Mouse (Mus musculus): ENCODE data around the gene Tnfaip8l1. TPM values are rescaled to one million over a fixed set of nuclear protein-coding genes. Genes with fewer than 3 reads are reported as not detected.

Gene Tnfaip8l1
- total RNA-seq, 4 experiments from 2014 or later: 0.12 to 0.54 (median 0.25) TPM

GRCm38 (mm10) chr17:56137839-56138613 lies 24.3 kb upstream of the Tnfaip8l1 start:
- DNase-seq (ENCODE audit: low spot score in 2 of 2): no peak

GRCm38 (mm10) chr17:56139355-56139754 lies 22.9 kb upstream of the Tnfaip8l1 start:
- no peak for DNase-seq (ENCODE audit: low spot score in 2 of 2)

GRCm38 (mm10) chr17:56139858-56140595 lies 22.2 kb upstream of the Tnfaip8l1 start, which contains the start of gene Sema6b:
Sema6b (minus strand) TSS chr17:56140343.
- DNase-seq (ENCODE audit: low spot score in 2 of 2): no peak

- no peak for DNase-seq (ENCODE audit: low spot score in 2 of 2)
These were observed 20.3 kb upstream of the Tnfaip8l1 start for GRCm38 (mm10) chr17:56141702-56142605.

- no peak for DNase-seq (ENCODE audit: low spot score in 2 of 2)
These were observed 17.7 kb upstream of the Tnfaip8l1 start for GRCm38 (mm10) chr17:56144546-56144945.

GRCm38 (mm10) chr17:56146131-56146530 lies 16.1 kb upstream of the Tnfaip8l1 start:
- no peak for DNase-seq (ENCODE audit: low spot score in 2 of 2)

GRCm38 (mm10) chr17:56147420-56147819 lies 14.9 kb upstream of the Tnfaip8l1 start:
- DNase-seq (ENCODE audit: low spot score in 2 of 2): no peak

GRCm38 (mm10) chr17:56148280-56148679 lies 14.0 kb upstream of the Tnfaip8l1 start:
- DNase-seq (ENCODE audit: low spot score in 2 of 2): no peak

GRCm38 (mm10) chr17:56148790-56149618 lies 13.3 kb upstream of the Tnfaip8l1 start:
- no peak for DNase-seq (ENCODE audit: low spot score in 2 of 2)

- no peak for DNase-seq (ENCODE audit: low spot score in 2 of 2)
These were observed 12.4 kb upstream of the Tnfaip8l1 start for GRCm38 (mm10) chr17:56149897-56150296.

GRCm38 (mm10) chr17:56153643-56154042 lies 8.6 kb upstream of the Tnfaip8l1 start:
- peak; percentile 35 to 38 for DNase-seq (ENCODE audit: low spot score in 2 of 2)

- DNase-seq (ENCODE audit: low spot score in 2 of 2): peak in 1 of 2 experiments; percentile 55
These were observed 2.5 kb upstream of the Tnfaip8l1 start for GRCm38 (mm10) chr17:56159729-56160128.

- no peak for DNase-seq (ENCODE audit: low spot score in 2 of 2)
These were observed 1.3 kb downstream of the Tnfaip8l1 start for GRCm38 (mm10) chr17:56163523-56164102.

- DNase-seq (ENCODE audit: low spot score in 2 of 2): no peak
These were observed 2.2 kb downstream of the Tnfaip8l1 start for GRCm38 (mm10) chr17:56164510-56164909.

- DNase-seq (ENCODE audit: low spot score in 2 of 2): no peak
These were observed 3.4 kb downstream of the Tnfaip8l1 start for GRCm38 (mm10) chr17:56165671-56166070.

GRCm38 (mm10) chr17:56169830-56170229 lies 7.6 kb downstream of the Tnfaip8l1 start:
- no peak for DNase-seq (ENCODE audit: low spot score in 2 of 2)

GRCm38 (mm10) chr17:56170636-56171035 lies 8.4 kb downstream of the Tnfaip8l1 start:
- no peak for DNase-seq (ENCODE audit: low spot score in 2 of 2)

GRCm38 (mm10) chr17:56171456-56171855 lies 9.2 kb downstream of the Tnfaip8l1 start:
- DNase-seq (ENCODE audit: low spot score in 2 of 2): no peak

- DNase-seq (ENCODE audit: low spot score in 2 of 2): no peak
These were observed 9.6 kb downstream of the Tnfaip8l1 start for GRCm38 (mm10) chr17:56171881-56172280.

- DNase-seq (ENCODE audit: low spot score in 2 of 2): no peak
These were observed 11.2 kb downstream of the Tnfaip8l1 start for GRCm38 (mm10) chr17:56173401-56174046.

All from gastrocnemius, adult 8-10 months (tissue).